Mouse (Mus musculus): ENCODE measurements at regions not wholly inside any gene's neighbourhood (a gene's known extent, or its start where the extent isn't known, plus 50 kb on each side); places are given as distances from the start of the nearest gene placed in this dataset.

- H3K4me1 ChIP-seq (ENCODE audit: control insufficient read depth, insufficient read depth, low read length) = no peaks in the 10 kb centered on the region
- no peak overlapping the region for H3K4me3 ChIP-seq (ENCODE audit: low read depth, low read length)
- H3K9ac ChIP-seq (ENCODE audit: low read depth, poor library complexity, severe bottlenecking) = no peak overlapping the region
- no peak overlapping the region for H3K27ac ChIP-seq (ENCODE audit: insufficient read depth, low read length)
- no peaks in the 10 kb centered on the region for H3K9me3 ChIP-seq (replicated peaks; ENCODE audit: control insufficient read depth, insufficient read depth, low read length, poor library complexity, severe bottlenecking)
- TF ChIP-seq EP300 (IDR thresholded peaks at IDR 0.05; ENCODE audit: insufficient read depth, low read depth, low read length) = no peak
- TF ChIP-seq POLR2A (IDR thresholded peaks at IDR 0.05; ENCODE audit: insufficient read depth, low read length) = no peak
- no peak for TF ChIP-seq CTCF (IDR thresholded peaks at IDR 0.05; ENCODE audit: low read depth, low read length)
- no peaks in the 10 kb centered on the region for H3K36me3 ChIP-seq (ENCODE audit: control insufficient read depth, insufficient read depth, low read length, poor library complexity, severe bottlenecking)
- H3K27me3 ChIP-seq (ENCODE audit: control insufficient read depth, insufficient read depth, low read length, poor library complexity, severe bottlenecking) = no peaks in the 10 kb centered on the region
Observed at GRCm38 (mm10) chr7:36571061-36571460, 126.9 kb upstream of the Tshz3 start.

GRCm38 (mm10) chr7:36582074-36582473 is 115.8 kb upstream of the Tshz3 start:
- no peak overlapping the region for H3K27ac ChIP-seq (ENCODE audit: insufficient read depth, low read length)
- no peaks in the 10 kb centered on the region for H3K27me3 ChIP-seq (ENCODE audit: control insufficient read depth, insufficient read depth, low read length, poor library complexity, severe bottlenecking)
- H3K9ac ChIP-seq (ENCODE audit: low read depth, poor library complexity, severe bottlenecking) = no peak overlapping the region
- H3K36me3 ChIP-seq (ENCODE audit: control insufficient read depth, insufficient read depth, low read length, poor library complexity, severe bottlenecking) = no peaks in the 10 kb centered on the region
- no peaks in the 10 kb centered on the region for H3K9me3 ChIP-seq (replicated peaks; ENCODE audit: control insufficient read depth, insufficient read depth, low read length, poor library complexity, severe bottlenecking)
- H3K4me3 ChIP-seq (ENCODE audit: low read depth, low read length) = no peak overlapping the region
- no peaks in the 10 kb centered on the region for H3K4me1 ChIP-seq (ENCODE audit: control insufficient read depth, insufficient read depth, low read length)
- no peak for TF ChIP-seq CTCF (IDR thresholded peaks at IDR 0.05; ENCODE audit: low read depth, low read length)
- no peak for TF ChIP-seq POLR2A (IDR thresholded peaks at IDR 0.05; ENCODE audit: insufficient read depth, low read length)
- no peak for TF ChIP-seq EP300 (IDR thresholded peaks at IDR 0.05; ENCODE audit: insufficient read depth, low read depth, low read length)

- no peak overlapping the region for H3K4me3 ChIP-seq (ENCODE audit: low read depth, low read length)
- no peaks in the 10 kb centered on the region for H3K4me1 ChIP-seq (ENCODE audit: control insufficient read depth, insufficient read depth, low read length)
- no peaks in the 10 kb centered on the region for H3K9me3 ChIP-seq (replicated peaks; ENCODE audit: control insufficient read depth, insufficient read depth, low read length, poor library complexity, severe bottlenecking)
- no peaks in the 10 kb centered on the region for H3K36me3 ChIP-seq (ENCODE audit: control insufficient read depth, insufficient read depth, low read length, poor library complexity, severe bottlenecking)
- TF ChIP-seq CTCF (IDR thresholded peaks at IDR 0.05; ENCODE audit: low read depth, low read length) (peak; percentile 43), POLR2A (IDR thresholded peaks at IDR 0.05; ENCODE audit: insufficient read depth, low read length) (no peak)
- no peaks in the 10 kb centered on the region for H3K27me3 ChIP-seq (ENCODE audit: control insufficient read depth, insufficient read depth, low read length, poor library complexity, severe bottlenecking)
- no peak overlapping the region for H3K27ac ChIP-seq (ENCODE audit: insufficient read depth, low read length)
- no peak overlapping the region for H3K9ac ChIP-seq (ENCODE audit: low read depth, poor library complexity, severe bottlenecking)
Observed at GRCm38 (mm10) chr7:36585014-36585413, 112.9 kb upstream of the Tshz3 start.

GRCm38 (mm10) chr7:36591496-36591895 is 106.4 kb upstream of the Tshz3 start:
- H3K27me3 ChIP-seq (ENCODE audit: control insufficient read depth, insufficient read depth, low read length, poor library complexity, severe bottlenecking) = no peaks in the 10 kb centered on the region
- H3K4me1 ChIP-seq (ENCODE audit: control insufficient read depth, insufficient read depth, low read length) = no peaks in the 10 kb centered on the region
- H3K36me3 ChIP-seq (ENCODE audit: control insufficient read depth, insufficient read depth, low read length, poor library complexity, severe bottlenecking) = no peaks in the 10 kb centered on the region
- H3K9ac ChIP-seq (ENCODE audit: low read depth, poor library complexity, severe bottlenecking) = no peak overlapping the region
- H3K4me3 ChIP-seq (ENCODE audit: low read depth, low read length) = no peak overlapping the region
- H3K27ac ChIP-seq (ENCODE audit: insufficient read depth, low read length) = no peak overlapping the region
- TF ChIP-seq POLR2A (IDR thresholded peaks at IDR 0.05; ENCODE audit: insufficient read depth, low read length) (no peak), CTCF (IDR thresholded peaks at IDR 0.05; ENCODE audit: low read depth, low read length) (no peak), EP300 (IDR thresholded peaks at IDR 0.05; ENCODE audit: insufficient read depth, low read depth, low read length) (no peak)
- no peaks in the 10 kb centered on the region for H3K9me3 ChIP-seq (replicated peaks; ENCODE audit: control insufficient read depth, insufficient read depth, low read length, poor library complexity, severe bottlenecking)

- no peaks in the 10 kb centered on the region; the same call in 1 of the 2 replicates for H3K27me3 ChIP-seq (ENCODE audit: control insufficient read depth, insufficient read depth, low read length, poor library complexity, severe bottlenecking)
- peaks cover 11% of the 10 kb centered on the region for H3K9me3 ChIP-seq (replicated peaks; ENCODE audit: control insufficient read depth, insufficient read depth, low read length, poor library complexity, severe bottlenecking)
- no peaks in the 10 kb centered on the region for H3K36me3 ChIP-seq (ENCODE audit: control insufficient read depth, insufficient read depth, low read length, poor library complexity, severe bottlenecking)
- H3K4me1 ChIP-seq (ENCODE audit: control insufficient read depth, insufficient read depth, low read length) = no peaks in the 10 kb centered on the region
- H3K27ac ChIP-seq (ENCODE audit: insufficient read depth, low read length) = no peak overlapping the region
- TF ChIP-seq CTCF (IDR thresholded peaks at IDR 0.05; ENCODE audit: low read depth, low read length) (no peak), EP300 (IDR thresholded peaks at IDR 0.05; ENCODE audit: insufficient read depth, low read depth, low read length) (no peak), POLR2A (IDR thresholded peaks at IDR 0.05; ENCODE audit: insufficient read depth, low read length) (no peak)
- no peak overlapping the region for H3K4me3 ChIP-seq (ENCODE audit: low read depth, low read length)
- no peak overlapping the region for H3K9ac ChIP-seq (ENCODE audit: low read depth, poor library complexity, severe bottlenecking)
Observed at GRCm38 (mm10) chr7:36596630-36597301, 101.2 kb upstream of the Tshz3 start.

GRCm38 (mm10) chr7:36605026-36605698 is 92.8 kb upstream of the Tshz3 start:
- Histone ChIP-seq H3K9ac (ENCODE audit: low read depth, poor library complexity, severe bottlenecking) (no peak overlapping the region), H3K9me3 (replicated peaks; ENCODE audit: control insufficient read depth, insufficient read depth, low read length, poor library complexity, severe bottlenecking) (no peaks in the 10 kb centered on the region), H3K27ac (ENCODE audit: insufficient read depth, low read length) (no peak overlapping the region), H3K4me3 (ENCODE audit: low read depth, low read length) (no peak overlapping the region), H3K27me3 (ENCODE audit: control insufficient read depth, insufficient read depth, low read length, poor library complexity, severe bottlenecking) (no peaks in the 10 kb centered on the region), H3K36me3 (ENCODE audit: control insufficient read depth, insufficient read depth, low read length, poor library complexity, severe bottlenecking) (no peaks in the 10 kb centered on the region), H3K4me1 (ENCODE audit: control insufficient read depth, insufficient read depth, low read length) (peaks cover 2% of the 10 kb centered on the region)
- no peak for TF ChIP-seq POLR2A (IDR thresholded peaks at IDR 0.05; ENCODE audit: insufficient read depth, low read length)
- TF ChIP-seq EP300 (IDR thresholded peaks at IDR 0.05; ENCODE audit: insufficient read depth, low read depth, low read length) = no peak
- no peak for TF ChIP-seq CTCF (IDR thresholded peaks at IDR 0.05; ENCODE audit: low read depth, low read length)

All from ES-Bruce4 (cell line).